Mouse (Mus musculus) bone marrow, adult 2 months (tissue): ENCODE data around the gene Dolk.

Source experiments
- CTCF ChIP-seq: fragments of 200-500 bp; IDR thresholded peaks from 2 replicates; pipeline ENCODE4 v1.5.1; 2011; ENCODE audit warnings: low read length, control low read depth; ENCODE audit not compliant: control insufficient read depth, insufficient read depth
- POLR2A ChIP-seq: fragments of 200-500 bp; IDR thresholded peaks from 2 replicates; pipeline ENCODE4 v1.6.1; 2011; ENCODE audit warnings: low read depth, mild to moderate bottlenecking, control low read depth, low read length, borderline replicate concordance; ENCODE audit not compliant: control insufficient read depth

- no peak for TF ChIP-seq CTCF
- no peak for TF ChIP-seq POLR2A
Measured at GRCm38 (mm10) chr2:30252521-30252920, 33.6 kb downstream of the Dolk start.
